Mouse (Mus musculus) heart, postnatal 0 days (tissue): ENCODE measurements at regions not wholly inside any gene's neighbourhood (a gene's known extent, or its start where the extent isn't known, plus 50 kb on each side); places are given as distances from the start of the nearest gene placed in this dataset.

Experiments
- CTCF ChIP-seq: IDR thresholded peaks from 2 replicates; pipeline ENCODE4 v1.5.1; 2016; ENCODE audit warnings: antibody characterized with exemption, control low read depth, low read depth
- EP300 ChIP-seq: IDR thresholded peaks from 2 replicates; pipeline ENCODE4 v1.6.1; 2016; ENCODE audit warnings: antibody characterized with exemption, low read depth

DNA sequence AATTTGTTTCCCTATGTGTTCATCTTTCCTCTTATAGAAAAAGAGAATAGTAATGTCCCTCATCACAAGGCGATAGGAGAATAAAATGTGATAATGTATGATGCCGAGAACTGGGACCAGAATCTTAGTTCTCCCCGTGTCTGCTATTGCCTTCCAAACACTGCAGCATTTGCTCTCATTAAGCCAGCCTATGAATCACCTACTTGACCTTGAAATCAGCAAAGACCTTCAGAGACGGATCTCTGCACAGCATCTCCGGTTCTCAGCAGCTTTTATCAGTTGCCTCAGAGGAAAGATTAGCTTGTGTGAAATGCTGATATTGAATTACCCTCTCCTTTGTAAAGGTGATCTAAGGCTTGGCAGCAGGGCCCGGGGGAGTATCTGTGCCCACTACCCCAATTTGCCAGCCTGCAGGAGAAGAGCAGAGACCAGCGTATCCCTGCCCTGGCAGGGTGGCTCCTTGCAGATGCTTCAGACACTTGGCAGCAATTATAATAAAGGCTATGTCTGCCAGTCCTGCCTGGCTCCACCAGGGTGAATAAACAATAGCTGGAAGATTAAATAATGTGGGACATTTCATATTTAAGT lies 104.0 kb upstream of the Fer start:
- TF ChIP-seq CTCF = no peak
- no peak for TF ChIP-seq EP300
